Mouse (Mus musculus) left cerebral cortex, postnatal 14 days (tissue): ENCODE results near the gene Gm37240. TPM values are rescaled to one million over a fixed set of nuclear protein-coding genes. Genes with fewer than 3 reads are reported as not detected.

ENCODE experiments used
- DNase-seq, 2 experiments: peaks; one replicate each; pipeline ENCODE4 v3.0.0; 2021 to 2022; ENCODE audit warnings: low spot score in 2 of 2, mixed read lengths in 1 of 2
- intact Hi-C: fragments of 180-260 bp; cut with DNase I; formaldehyde crosslinking; loops from one replicate; pipeline ENCODE4 v1.15.1; 2025
- total RNA-seq, 2 experiments: library from RNA; stranded (reverse); gene quantifications; 2 replicates each; pipeline ENCODE4 v1.2.3; 2021

Gene Gm37240
- total RNA-seq, 2 experiments from 2014 or later, result 1.9 to 3.2 TPM

DNA sequence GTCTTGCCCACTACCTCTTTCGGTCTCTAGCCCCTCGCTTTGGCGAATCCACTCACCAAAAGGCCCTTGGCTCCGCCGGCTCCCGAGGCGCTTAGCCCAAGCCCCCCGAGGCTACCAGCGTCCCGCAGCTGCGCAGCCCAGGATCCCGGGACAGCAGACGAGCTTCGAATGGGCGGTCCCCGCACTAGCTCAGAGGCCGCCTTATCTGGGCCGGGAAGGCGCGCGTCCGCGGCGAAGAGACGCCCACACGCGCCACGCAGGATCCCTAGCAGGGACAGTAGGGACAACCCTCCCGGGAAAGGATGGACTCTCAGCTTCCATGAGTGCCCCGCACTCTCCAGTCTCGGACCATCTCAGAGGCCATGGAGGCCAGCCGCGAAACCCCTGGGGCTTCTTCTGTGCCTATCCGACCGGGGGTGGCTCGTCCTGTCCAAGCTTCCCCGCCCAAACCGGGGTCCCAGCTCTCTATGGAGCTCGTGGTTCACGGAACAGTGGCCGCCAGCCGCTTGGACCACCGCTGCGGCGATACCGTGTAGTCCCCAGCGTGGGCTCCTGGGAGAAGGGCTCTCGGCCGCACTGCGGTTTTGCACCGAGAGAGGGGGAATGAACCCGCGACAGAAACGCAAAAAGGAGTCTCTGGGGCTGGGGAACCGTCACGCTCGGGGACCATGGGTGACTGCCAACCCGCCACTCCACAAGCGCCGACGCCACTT, 1407.9 kb downstream of the Gm37240 start:
- intact Hi-C loops, result loop anchor here (10.0 kb wide), 1 partner anchor 125 kb away; no protein-coding TSS in a partner anchor
- DNase-seq, result no peak

DNA sequence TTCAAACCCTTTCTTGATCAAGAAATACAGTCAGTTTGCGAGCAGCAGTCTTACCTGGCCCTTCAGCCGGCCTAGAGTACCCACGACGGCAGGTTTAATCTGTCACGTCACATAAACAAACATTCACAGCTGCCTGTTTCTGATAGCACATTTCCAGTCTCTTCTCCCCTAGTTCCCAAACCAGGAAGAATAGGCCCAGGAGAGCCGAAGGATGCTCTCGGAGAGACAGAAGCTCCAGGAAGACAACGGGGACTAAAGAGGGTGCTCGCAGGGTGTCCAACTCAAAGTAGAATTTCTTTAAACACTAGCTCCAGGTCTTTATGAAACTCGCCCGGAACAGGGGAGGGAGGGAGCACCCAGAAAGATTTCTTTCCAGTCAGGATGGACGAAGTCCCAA, 1408.4 kb downstream of the Gm37240 start:
- no peak for DNase-seq
- intact Hi-C loops, result no loop called here

DNA sequence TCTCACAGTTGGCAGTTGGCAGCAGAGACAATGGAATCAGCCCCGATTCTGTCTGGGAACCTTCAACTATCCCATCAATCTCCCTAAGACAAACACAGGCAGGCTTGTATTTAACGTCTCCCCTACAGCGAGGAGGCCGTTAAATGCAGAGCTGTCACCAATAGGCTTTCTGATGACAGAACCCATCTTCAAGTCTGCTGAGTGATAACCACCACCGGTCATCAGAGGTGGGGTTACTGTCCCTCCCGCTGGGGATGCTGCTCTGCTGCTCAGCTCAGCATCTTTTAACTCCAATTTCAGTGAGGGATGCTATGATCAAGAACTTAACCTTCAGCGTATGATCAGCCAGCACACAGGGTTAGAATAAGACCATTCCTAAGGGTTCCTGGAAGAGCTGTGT, 1409.1 kb downstream of the Gm37240 start:
- intact Hi-C loops, result no loop called here
- DNase-seq, result no peak

DNA sequence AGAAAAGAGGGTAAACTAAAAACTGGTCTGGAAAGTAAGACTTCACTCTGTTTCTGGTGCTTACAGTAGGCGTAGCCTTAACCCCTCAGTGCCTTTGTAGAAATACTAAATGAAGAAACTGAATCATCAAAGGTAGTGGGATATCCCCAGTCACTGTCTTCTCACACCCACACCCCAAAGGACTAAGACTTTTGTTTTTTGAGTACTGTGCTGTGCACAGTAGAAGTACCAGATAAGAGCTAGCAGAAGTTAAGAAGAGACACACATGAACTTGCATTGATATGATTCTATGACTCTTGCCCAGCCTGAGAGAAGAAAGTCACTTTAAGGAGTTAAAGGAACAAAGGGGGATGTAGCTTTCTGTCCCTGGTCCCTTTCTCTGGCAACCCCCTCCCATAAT, 1409.8 kb downstream of the Gm37240 start:
- intact Hi-C loops, result no loop called here
- no peak for DNase-seq

DNA sequence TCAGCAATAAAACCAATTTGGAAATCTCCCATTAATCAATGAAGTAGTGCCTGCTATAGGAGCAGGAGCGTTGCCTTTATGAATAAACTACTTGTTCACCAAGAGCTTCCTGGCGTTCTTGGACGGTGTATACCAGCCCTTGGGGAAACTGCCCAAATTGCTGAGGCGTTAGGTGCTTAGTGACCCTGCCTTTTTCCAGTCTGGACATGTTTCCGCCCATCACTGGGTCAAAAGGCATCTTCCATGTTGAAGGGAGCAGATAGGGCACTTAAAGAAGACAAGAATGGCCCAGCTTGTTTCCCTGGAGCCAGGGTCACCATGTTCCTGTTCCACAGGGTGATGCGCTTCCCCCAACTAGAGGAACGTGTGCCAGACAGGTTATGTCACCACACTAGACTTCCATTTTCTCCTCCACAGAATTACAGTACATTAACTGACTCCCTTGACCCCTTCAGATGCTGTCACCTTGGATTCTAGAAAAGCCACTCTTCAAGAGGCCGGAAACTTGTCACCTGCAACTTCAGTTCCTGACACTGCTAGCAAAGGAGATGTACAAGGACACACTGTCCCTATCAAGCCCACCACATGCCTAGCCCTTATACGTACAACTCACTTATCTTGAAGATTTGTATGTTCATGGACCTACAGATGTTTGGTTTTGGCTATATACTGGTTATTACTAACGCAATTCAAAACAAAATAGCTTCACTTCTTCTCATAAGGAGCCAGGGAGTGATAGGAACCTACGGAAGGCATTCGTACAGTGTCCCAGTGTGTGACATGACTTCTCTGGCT, 1412.1 kb downstream of the Gm37240 start:
- no peak for DNase-seq
- intact Hi-C loops, result no loop called here

DNA sequence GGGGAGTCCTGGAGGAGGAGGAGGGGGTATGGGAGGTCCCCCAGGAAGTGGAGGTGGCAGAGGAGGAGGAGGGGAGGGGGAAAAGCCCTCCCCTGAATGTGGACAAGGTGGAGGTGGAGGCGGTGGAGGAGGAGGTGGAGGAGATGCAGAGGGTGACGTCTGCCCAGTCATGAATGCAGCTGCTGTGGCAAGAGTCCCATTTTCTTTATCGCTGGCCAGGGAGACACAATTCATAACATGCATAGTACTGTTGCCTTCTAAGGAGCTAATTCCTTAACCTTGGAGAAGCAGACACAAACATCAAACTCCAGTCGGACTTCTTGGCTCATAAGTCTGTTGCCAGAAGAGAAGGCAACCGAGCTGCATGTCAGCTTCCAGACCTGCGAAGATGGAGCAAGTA, 1412.9 kb downstream of the Gm37240 start:
- DNase-seq, result no peak
- intact Hi-C loops, result no loop called here

DNA sequence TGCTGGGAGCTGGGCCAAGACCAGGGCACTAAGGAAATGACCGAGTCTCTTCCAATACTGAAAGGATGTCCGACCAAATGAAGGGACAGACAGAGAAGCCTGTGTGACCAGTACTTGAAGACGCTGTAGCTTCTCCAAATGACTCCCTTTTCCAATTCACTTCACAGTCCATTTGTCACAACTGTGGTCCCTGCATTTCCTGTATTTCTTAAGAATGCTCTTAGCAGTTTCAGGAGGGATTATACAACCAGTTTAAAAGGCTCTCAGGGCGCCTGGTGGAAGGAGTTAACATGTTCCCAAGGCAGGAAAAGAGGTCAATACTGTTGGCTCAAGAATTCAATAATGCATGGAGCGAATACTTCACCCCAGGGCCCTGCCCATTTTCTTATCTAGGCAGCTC, 1414.4 kb downstream of the Gm37240 start:
- no peak for DNase-seq
- intact Hi-C loops, result no loop called here

DNA sequence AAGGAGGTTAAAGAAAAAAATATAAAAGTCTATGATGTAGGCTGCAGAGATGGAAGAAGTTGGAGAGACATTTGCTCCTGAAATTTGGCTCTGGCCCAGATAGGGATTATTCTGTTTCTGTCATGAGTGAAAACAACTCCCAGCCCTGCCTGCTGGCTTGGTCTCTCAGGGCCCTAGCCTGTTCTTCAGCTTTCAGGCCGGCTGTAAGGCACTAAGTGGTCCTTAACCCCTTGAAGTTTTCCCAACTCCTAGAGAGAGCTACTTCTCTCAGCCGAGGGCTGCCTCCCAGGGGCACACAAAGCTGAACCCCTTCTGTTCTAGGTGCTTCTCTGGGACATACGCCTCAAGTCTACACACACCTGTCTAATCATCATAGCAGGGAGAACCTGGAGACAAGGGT, 1414.8 kb downstream of the Gm37240 start:
- DNase-seq, result no peak
- intact Hi-C loops, result no loop called here

DNA sequence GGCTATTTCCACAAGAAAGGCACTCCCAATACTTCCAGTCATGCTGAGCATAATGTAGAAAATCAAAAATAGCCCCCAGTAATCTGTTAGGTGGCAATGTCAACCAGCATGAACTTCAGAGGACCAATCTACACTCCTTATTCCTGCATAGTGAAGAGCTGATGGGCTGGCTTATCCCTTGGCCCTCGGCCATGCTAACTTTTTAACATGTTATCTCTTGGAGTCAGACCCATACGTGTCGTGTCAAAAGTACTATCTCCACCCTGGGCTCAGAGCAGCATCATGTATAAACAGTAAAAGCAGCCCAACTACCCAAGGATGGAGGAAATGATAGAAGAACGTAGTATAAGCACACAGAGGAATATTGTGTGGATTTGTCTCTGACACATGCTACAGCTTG, 1416.2 kb downstream of the Gm37240 start:
- intact Hi-C loops, result no loop called here

DNA sequence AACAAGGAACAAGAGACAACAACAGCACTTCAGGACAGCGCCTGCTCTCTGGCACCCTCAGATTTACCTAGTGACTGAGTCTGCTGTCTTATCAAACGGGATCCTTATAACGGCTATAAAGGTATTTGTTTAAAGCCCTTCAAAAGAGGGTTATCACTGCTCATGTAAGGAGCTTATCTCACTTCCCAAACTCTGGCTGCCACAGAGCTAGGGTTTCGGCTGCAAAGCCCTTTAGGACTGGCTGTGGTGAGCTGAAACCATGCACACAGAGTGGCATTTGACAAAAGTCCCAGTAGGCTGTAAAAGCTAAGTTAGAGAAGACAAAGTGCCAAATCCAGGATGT, 1419.2 kb downstream of the Gm37240 start:
- no peak for DNase-seq
- intact Hi-C loops, result no loop called here

More for the DNA sequence above, 1416.2 kb downstream of the Gm37240 start:
- no peak for DNase-seq

DNA sequence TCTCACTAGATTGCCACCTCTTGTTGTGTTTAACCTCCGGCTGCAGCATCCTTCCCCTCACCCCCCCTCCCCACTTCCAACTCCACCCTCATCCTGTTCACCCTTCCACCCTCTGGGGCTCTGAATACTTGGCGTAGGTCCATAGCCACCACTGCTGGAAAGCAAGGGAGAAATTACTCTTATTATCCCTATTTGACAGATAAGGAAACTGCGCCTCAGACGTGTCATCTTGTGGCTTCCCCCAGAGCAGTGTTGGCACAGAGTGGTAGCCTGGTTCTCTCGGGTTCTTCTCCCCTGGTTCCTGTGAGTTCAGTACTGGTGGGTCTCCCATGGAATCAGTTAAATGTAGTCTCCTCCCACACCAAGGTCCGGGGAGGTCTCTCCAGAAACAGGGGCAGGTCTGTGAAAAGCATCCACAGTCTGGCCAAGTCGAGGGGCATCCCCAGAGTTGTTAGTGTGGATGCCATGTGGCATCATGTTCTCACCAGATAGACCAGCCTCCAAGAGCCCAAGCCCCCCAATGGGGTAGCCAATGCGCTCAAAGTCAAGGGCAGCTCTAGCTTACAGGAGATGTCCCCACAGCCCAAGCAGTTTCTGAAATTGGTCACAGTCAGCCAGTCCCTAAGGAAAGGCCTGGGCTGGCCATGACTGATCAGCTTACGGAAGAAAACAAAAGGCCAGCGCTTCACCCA, 1419.8 kb downstream of the Gm37240 start:
- intact Hi-C loops, result no loop called here
- no peak for DNase-seq

DNA sequence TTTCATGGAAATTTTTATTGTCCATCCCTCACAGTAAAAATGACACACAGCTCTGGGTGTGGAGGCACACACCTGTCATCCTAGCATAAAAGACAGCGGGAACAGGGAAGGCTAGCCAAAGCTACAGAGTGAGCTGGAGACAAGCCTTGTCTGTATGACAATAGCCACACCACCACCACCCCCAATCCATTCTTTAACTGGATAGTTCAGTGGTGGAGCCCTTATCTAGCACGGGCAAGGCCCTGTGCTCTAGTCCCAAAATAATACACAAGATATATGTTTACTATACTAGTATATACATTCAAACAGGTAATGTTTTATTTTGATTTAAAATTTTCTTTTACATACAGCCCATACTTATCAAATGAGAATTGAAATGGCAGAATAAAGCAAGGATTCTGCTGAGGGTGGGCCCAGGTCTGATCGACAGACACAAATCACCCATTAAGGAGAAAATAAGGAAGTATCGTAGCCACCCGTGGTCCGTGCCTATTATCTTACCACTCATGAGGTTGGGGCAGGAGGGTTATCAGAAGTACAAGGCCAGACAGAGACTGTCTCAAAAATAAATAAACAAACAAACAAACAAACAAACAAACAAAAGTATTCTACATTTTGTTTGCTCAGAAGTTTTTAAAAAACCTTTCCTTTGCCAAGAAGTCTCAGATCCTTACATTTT, 1421.4 kb downstream of the Gm37240 start:
- intact Hi-C loops, result no loop called here
- no peak for DNase-seq

DNA sequence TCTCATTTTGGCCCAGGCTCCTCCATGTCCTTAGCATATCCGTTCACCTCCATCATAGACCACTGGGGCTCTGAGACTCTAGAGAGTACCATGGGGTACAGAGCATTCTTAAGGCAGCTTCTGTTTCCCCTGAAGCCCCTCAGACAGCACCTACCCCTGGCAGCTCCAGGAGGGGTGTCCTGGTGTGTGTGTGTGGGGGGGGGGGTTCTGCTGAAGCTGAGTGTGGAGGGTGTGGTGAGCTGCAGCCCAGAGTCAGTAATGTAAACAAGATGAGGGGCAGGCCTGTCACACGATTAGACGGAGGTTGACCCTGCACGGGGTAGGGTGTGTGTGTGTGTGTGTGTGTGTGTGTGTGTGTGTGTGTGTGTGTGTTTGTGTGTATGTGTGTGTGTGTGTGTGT, 1425.6 kb downstream of the Gm37240 start:
- intact Hi-C loops, result no loop called here
- no peak for DNase-seq

DNA sequence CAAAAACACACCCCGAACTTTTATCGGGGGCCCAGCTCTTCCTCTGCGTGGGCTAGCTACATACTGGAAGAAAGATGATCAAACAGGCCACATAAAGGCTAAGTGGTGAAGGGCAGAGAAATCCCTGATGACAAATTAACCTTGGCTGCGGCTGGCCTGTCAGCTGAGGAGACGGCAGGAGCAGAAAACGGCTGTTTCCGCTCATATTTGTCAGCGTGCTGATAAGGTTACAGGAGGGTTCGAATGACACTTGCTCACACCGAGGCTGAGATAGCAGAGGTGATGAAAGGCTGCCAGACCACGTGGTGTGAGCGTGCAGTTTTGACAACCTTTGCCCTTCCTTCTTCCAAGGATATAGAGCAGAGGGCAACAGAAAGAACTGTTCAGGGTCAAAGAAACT, 1426.4 kb downstream of the Gm37240 start:
- intact Hi-C loops, result no loop called here
- DNase-seq, result no peak

DNA sequence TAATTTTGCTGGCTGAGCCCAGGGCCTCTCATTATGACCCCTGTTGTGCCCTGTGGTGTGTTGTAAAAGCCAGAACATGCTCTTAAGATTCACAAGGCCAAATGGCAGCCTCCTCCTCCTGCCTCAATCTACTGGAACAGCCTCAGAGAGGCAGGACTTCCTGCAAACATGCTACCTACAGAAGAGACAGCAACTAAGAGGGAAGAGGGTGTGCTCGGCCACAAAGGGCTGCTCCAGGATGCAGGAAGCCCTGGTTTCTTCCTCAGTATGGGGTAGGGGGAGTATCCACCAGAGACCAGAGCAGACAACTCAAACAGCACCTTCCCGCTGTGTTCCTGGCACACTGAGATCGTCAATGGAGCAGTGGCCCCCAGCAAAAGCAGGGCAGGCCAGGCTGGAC, 1426.8 kb downstream of the Gm37240 start:
- no peak for DNase-seq
- intact Hi-C loops, result no loop called here

DNA sequence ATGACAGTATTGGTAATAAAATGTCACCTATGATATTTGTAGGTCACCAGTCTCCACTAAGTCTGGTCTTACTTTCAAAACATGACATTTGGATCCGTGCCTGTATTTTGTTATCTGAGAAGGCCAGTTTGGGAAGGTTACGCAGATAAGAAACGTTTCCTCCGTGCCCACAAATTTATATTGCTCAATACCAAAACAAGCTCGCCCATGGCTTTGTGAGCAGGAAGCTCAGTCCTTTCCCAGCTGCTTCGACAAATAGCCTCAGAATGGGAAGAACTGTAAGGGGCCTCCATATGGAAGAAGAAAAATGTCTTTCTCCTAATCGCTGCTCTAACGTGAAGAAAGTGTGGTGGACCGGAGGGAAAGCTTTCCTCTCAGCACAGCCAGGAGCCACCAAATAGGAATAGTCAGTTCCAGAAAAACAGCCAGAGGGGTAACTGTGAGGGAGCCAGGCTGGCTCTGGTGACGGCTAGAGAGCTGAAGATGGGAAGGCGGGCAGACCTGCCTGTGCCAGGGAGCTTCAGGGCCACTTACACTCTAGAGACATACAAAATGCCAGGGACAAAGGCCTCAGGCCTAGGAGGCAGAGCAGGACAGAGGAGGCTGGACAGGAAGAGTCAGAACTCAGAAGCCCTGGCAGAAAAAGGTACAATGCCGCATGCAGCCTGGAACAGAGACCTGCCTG, 1431.4 kb downstream of the Gm37240 start:
- DNase-seq, result no peak
- intact Hi-C loops, result no loop called here

DNA sequence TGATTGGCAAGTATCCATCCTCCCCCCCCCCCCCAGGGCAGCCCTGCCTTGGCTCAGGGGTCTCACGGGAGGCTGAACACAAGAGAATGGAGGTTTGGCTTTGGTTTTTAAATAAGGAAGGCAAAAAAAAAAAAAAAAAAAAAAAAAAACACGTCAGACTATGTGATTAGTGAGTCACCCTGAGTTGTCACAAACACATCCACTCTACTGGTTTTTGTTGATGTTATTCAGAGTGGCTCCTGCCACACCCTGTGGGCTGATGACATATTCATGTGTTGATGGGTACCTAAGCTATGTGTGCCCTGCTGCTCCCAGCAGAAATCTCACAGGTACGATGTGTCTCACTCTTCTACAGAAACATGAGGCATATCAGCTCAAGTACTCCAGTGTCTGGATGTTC, 1436.7 kb downstream of the Gm37240 start:
- intact Hi-C loops, result no loop called here
- no peak for DNase-seq

DNA sequence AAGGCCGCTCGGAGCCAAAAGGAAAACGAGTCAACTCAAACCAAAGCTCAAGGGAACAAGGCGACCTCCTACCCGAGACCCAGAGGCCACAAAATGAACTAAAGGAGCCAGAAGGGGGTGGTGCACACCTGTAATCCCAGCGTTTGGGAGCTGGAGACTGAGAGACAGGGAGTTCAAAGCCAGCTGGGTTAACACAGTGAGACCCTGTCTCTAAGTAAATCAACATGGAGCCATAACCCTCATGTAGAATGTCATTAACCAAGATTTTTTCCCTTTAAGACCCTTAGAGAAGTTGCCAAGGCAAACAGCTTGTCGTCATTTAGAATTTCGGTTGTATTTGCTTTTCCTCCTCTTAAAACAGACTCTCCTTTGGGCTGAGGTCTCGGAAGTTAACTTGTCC, 1438.3 kb downstream of the Gm37240 start:
- intact Hi-C loops, result no loop called here
- DNase-seq, result no peak

DNA sequence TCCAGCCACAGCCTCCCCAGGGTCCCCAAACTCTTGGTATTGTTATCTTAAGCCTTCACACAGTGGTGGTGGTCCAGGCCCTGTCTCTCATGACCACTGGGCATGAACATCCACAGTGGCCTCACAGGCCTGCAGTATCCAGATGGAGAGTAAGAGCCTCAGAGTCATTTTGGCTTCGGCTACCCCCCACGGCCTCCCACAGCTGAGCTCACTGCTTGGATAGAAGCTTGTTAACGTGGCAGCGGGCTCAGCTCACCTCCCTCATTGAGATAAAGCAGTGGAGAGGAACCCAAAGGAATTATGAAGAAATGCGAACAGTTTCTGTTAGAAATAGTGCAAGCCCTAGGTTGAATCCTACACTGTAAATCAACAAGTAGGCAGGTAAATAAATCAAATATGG, 1439.5 kb downstream of the Gm37240 start:
- intact Hi-C loops, result no loop called here
- DNase-seq, result no peak
